Mouse (Mus musculus) myocyte (in vitro differentiated cells): ENCODE data around the gene Tmem165.

Experiments
- CEBPB ChIP-seq: IDR thresholded peaks from 2 replicates; pipeline ENCODE4 v1.6.1; 2011; ENCODE audit warnings: mild to moderate bottlenecking, moderate library complexity; ENCODE audit not compliant: poor library complexity, insufficient read depth, severe bottlenecking
- MAX ChIP-seq: IDR thresholded peaks from one replicate; pipeline ENCODE4 v1.6.1; 2011; ENCODE audit warnings: low read depth, mild to moderate bottlenecking, control low read depth
- MYOD1 ChIP-seq, 3 experiments: IDR thresholded peaks; one replicate each; pipeline ENCODE4 v1.6.1; 2011; ENCODE audit warnings: control low read depth in 2 of 3, low read depth in 2 of 3, mild to moderate bottlenecking in 2 of 3, moderate library complexity in 1 of 3; ENCODE audit not compliant: insufficient read length in 2 of 3, control insufficient read depth in 1 of 3
- MYOG ChIP-seq, 3 experiments: IDR thresholded peaks; one replicate each; pipeline ENCODE4 v1.6.1; 2011; ENCODE audit warnings: control low read depth in 2 of 3, low read depth in 2 of 3, mild to moderate bottlenecking in 2 of 3; ENCODE audit not compliant: insufficient read length in 2 of 3, control insufficient read depth in 1 of 3, insufficient read depth in 1 of 3
- POLR2A ChIP-seq: IDR thresholded peaks from one replicate; pipeline ENCODE4 v1.6.1; 2011; ENCODE audit warnings: low read depth, mild to moderate bottlenecking, control low read depth, moderate library complexity; ENCODE audit not compliant: insufficient read length
- POLR2AphosphoS2 ChIP-seq: IDR thresholded peaks from one replicate; pipeline ENCODE4 v1.6.1; 2011; ENCODE audit warnings: low read depth, control low read depth; ENCODE audit not compliant: insufficient read length
- TCF12 ChIP-seq: IDR thresholded peaks from one replicate; pipeline ENCODE4 v1.6.1; 2011; ENCODE audit warnings: mild to moderate bottlenecking, control low read depth; ENCODE audit not compliant: poor library complexity, insufficient read depth, severe bottlenecking
- USF1 ChIP-seq: IDR thresholded peaks from one replicate; pipeline ENCODE4 v1.6.1; 2011; ENCODE audit warnings: low read depth, mild to moderate bottlenecking, control low read depth, moderate library complexity

GRCm38 (mm10) chr5:76246539-76246938 is 62.9 kb downstream of the Tmem165 start:
- TF ChIP-seq CEBPB (no peak), POLR2AphosphoS2 (no peak), POLR2A (no peak), USF1 (no peak), MYOG (IDR thresholded peaks at IDR 0.05; ENCODE audit: control insufficient read depth in 1 of 3, insufficient read depth in 1 of 3, insufficient read length in 2 of 3, low read depth in 2 of 3) (no peak), TCF12 (no peak), MYOD1 (IDR thresholded peaks at IDR 0.05; ENCODE audit: control insufficient read depth in 1 of 3, insufficient read length in 2 of 3, low read depth in 2 of 3) (no peak), MAX (no peak)
